In genomic region chr15:97351016-97351415, GRCm38 (mm10) we compare ENCODE assay signal across 8 mouse cellular contexts.
A peak's percentile ranks its signal among the peaks of the same experiment; 100 is the strongest.
DNase-seq lines count a peak whose midpoint lies in the region; ATAC-seq lines count a peak whose summit lies in the region.

No protein-coding gene starts in this region.

- H3K4me2 ChIP-seq in lung, embryonic 15.5 days, result no peak overlapping the region
- H3K4me2 ChIP-seq in forebrain, embryonic 14.5 days (ENCODE audit: low read length), result no peak overlapping the region

- peaks cover 11% of the 10 kb centered on the region for H3K4me1 ChIP-seq in lung, embryonic 15.5 days
- H3K4me1 ChIP-seq in forebrain, embryonic 14.5 days (ENCODE audit: control insufficient read depth, insufficient read depth, low read length), result no peaks in the 10 kb centered on the region

- peak; percentile 15 for DNase-seq in cerebellum, adult 11-12 months
- DNase-seq in cerebellum, postnatal 4 days (ENCODE audit: low spot score in 2 of 2), result no peak
- peak; percentile 33 for DNase-seq in ovary, adult 18-20 months (ENCODE audit: low spot score)
- no peak for DNase-seq in ovary, postnatal 10 days (ENCODE audit: low spot score)
- peak; percentile 41 for DNase-seq in heart, postnatal 4 days
- DNase-seq in B cell, adult 2 months, result no peak
- DNase-seq in forebrain, embryonic 14.5 days (ENCODE audit: low spot score), result no peak

- peak; percentile 85 for ATAC-seq in lung, embryonic 15.5 days (ENCODE audit: borderline replicate concordance, extremely low read depth, low FRiP score, low TSS enrichment)
- ATAC-seq in forebrain, embryonic 14.5 days, result no peak

- H3K27me3 ChIP-seq in lung, embryonic 15.5 days, result no peaks in the 10 kb centered on the region
- H3K27me3 ChIP-seq in forebrain, embryonic 14.5 days (replicated peaks; ENCODE audit: control insufficient read depth, insufficient read depth, low read length), result no peaks in the 10 kb centered on the region

- H3K36me3 ChIP-seq in lung, embryonic 15.5 days, result no peaks in the 10 kb centered on the region
- H3K36me3 ChIP-seq in forebrain, embryonic 14.5 days (ENCODE audit: control insufficient read depth, insufficient read depth, low read length), result no peaks in the 10 kb centered on the region

- H3K4me3 ChIP-seq in lung, embryonic 15.5 days, result no peak overlapping the region
- H3K4me3 ChIP-seq in forebrain, embryonic 14.5 days (ENCODE audit: low read depth, low read length), result no peak overlapping the region

- no peaks in the 10 kb centered on the region for H3K9me3 ChIP-seq in lung, embryonic 15.5 days
- no peaks in the 10 kb centered on the region for H3K9me3 ChIP-seq in forebrain, embryonic 14.5 days (replicated peaks; ENCODE audit: control insufficient read depth, low read length)

- peak overlapping the region; percentile 83 for H3K27ac ChIP-seq in lung, embryonic 15.5 days
- no peak overlapping the region for H3K27ac ChIP-seq in forebrain, embryonic 14.5 days (ENCODE audit: low read depth, low read length)

- no peak overlapping the region for H3K9ac ChIP-seq in lung, embryonic 15.5 days
- no peak overlapping the region for H3K9ac ChIP-seq in forebrain, embryonic 14.5 days (ENCODE audit: low read length)

- 17% methylated on average over 8 of the region's 8 CpGs for WGBS in lung, embryonic 15.5 days
- WGBS in forebrain, embryonic 14.5 days, result 71% methylated on average over 8 of the region's 8 CpGs

Comparison
In these comparisons a context has a peak if more than half of its experiments do, and no peak if none do; other contexts are left out.
1. DNase-seq: peak in cerebellum, adult 11-12 months (single experiment), ovary, adult 18-20 months (single experiment) and heart, postnatal 4 days (single experiment); none in cerebellum, postnatal 4 days (0 of 2), ovary, postnatal 10 days (single experiment), B cell, adult 2 months (0 of 2) and forebrain, embryonic 14.5 days (single experiment).